Mouse (Mus musculus) testis, adult 2 months (tissue): ENCODE data around the gene Grm3.

Source experiments
- CTCF ChIP-seq: fragments of 200-500 bp; IDR thresholded peaks from 2 replicates; pipeline ENCODE4 v1.5.1; 2012; ENCODE audit warnings: low read depth, mild to moderate bottlenecking, inconsistent platforms, low read length, moderate library complexity; ENCODE audit not compliant: control insufficient read depth, insufficient read depth, insufficient replicate concordance
- POLR2A ChIP-seq: fragments of 200-500 bp; IDR thresholded peaks from 2 replicates; pipeline ENCODE4 v1.6.1; 2012; ENCODE audit warnings: low read depth, mild to moderate bottlenecking, inconsistent platforms, low read length, moderate library complexity; ENCODE audit not compliant: control insufficient read depth

- TF ChIP-seq POLR2A, result no peak
- TF ChIP-seq CTCF, result no peak
Measured at GRCm38 (mm10) chr5:9716295-9716694, 8.7 kb downstream of the Grm3 start.
